Mouse (Mus musculus): ENCODE measurements around the gene Batf. TPM values are rescaled to one million over a fixed set of nuclear protein-coding genes. Genes with fewer than 3 reads are reported as not detected.

The Batf gene
- polyA plus RNA-seq, 1 experiment: 11.7 TPM

DNA sequence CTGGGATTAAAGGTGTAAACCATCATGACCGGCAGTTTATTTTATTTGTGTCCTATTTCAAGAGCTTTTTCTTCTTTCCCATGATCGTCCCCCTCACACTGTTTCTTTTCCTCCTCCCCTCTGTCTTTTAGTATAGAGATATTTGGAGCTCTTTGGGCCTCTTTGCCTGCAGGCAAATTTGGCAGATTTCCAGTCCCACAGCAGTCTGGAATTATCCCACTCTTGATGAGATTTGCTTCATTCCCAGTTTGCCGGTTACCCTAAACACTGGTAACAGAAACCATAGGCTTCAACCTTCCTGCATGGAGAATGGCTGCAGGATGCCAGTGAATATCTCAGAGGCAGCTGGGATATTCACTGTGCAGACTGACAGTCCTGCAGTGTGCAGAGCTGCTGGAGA, 17.8 kb upstream of the Batf start:
- WGBS: 72% methylated on average over 3 of the region's 3 CpGs
- no peak for TF ChIP-seq CTCF (IDR thresholded peaks at IDR 0.05; ENCODE audit: control insufficient read depth, insufficient read depth, low read length)
- no peak for TF ChIP-seq POLR2A (IDR thresholded peaks at IDR 0.05; ENCODE audit: borderline replicate concordance, control insufficient read depth, low read depth, low read length)
- no peak overlapping the region for H3K4me3 ChIP-seq (replicated peaks; ENCODE audit: control insufficient read depth, low read depth, low read length)
- no peak overlapping the region for H3K27ac ChIP-seq (ENCODE audit: control insufficient read depth, insufficient read depth, low read depth, low read length, poor library complexity)
- no peaks in the 10 kb centered on the region; the same call in 1 of the 2 replicates for H3K4me1 ChIP-seq (ENCODE audit: control insufficient read depth, insufficient read depth, low read length)

DNA sequence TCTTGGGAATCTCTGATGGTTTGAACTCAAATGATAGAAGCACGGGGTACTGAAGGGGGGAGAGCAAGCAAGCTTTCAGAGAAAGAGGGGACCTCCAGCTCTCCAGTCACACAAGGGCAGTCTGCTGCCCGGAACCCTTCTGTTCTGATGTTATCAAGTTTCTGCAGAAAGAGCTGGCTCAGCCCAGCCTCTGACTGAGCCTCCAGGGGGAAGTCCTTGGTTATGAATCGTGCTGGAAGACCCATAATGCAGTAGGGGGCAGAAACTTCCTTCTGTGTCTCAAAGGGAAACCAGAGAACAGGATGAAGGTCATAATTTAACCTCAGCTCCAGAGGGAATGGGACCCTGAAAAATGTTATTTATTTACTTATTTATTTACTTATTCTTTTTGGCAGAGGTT, 16.4 kb upstream of the Batf start:
- 5% methylated on average over 3 of the region's 3 CpGs for WGBS
- Histone ChIP-seq H3K4me1 (ENCODE audit: control insufficient read depth, insufficient read depth, low read length) (no peaks in the 10 kb centered on the region; the same call in 1 of the 2 replicates), H3K4me3 (replicated peaks; ENCODE audit: control insufficient read depth, low read depth, low read length) (no peak overlapping the region), H3K27ac (ENCODE audit: control insufficient read depth, insufficient read depth, low read depth, low read length, poor library complexity) (no peak overlapping the region)
- TF ChIP-seq CTCF (IDR thresholded peaks at IDR 0.05; ENCODE audit: control insufficient read depth, insufficient read depth, low read length) (no peak), POLR2A (IDR thresholded peaks at IDR 0.05; ENCODE audit: borderline replicate concordance, control insufficient read depth, low read depth, low read length) (no peak)

DNA sequence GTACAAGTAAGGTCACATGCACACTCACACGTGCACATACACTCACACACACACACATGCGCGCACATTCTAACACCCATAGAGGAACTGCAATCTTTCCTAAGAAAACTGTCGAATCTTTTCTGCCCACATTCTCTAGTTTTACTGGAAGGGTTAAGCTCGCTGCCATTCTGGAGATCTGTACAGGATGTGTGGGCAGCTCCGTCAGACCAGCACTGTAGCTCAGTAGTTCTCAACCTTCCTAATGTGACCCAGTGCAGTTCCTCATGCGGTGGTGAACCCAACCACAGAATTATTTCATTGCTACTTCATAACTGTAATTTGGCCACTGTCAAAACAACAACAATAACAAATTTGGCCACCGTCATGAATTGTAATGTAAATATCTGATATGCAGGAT, 12.6 kb upstream of the Batf start:
- no peak for TF ChIP-seq CTCF (IDR thresholded peaks at IDR 0.05; ENCODE audit: control insufficient read depth, insufficient read depth, low read length)
- 11% methylated on average over 8 of the region's 8 CpGs for WGBS
- Histone ChIP-seq H3K4me1 (ENCODE audit: control insufficient read depth, insufficient read depth, low read length) (no peaks in the 10 kb centered on the region; the same call in 1 of the 2 replicates), H3K4me3 (replicated peaks; ENCODE audit: control insufficient read depth, low read depth, low read length) (no peak overlapping the region), H3K27ac (ENCODE audit: control insufficient read depth, insufficient read depth, low read depth, low read length, poor library complexity) (no peak overlapping the region)

DNA sequence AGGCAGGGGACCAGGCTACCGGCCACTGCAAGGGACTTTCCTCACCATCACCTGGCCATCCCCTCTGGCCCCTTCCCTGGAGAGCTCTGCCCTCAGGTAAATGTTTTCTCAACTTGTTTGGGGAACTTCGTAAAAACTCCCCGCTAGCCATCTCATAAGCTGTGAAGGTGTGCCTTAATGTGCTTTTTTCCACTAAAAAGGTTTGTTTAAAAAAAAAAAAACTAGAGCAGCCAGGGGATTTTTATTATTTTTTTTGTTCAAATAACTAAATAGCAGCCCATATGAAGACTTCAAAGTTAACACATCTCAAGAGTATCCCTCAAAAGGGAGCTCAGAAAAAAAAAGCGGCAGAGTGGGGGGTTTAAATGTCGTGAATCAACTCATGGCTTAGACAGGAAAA, 7.4 kb upstream of the Batf start:
- no peak overlapping the region for H3K27ac ChIP-seq (ENCODE audit: control insufficient read depth, insufficient read depth, low read depth, low read length, poor library complexity)
- no peak for TF ChIP-seq CTCF (IDR thresholded peaks at IDR 0.05; ENCODE audit: control insufficient read depth, insufficient read depth, low read length)
- TF ChIP-seq POLR2A (IDR thresholded peaks at IDR 0.05; ENCODE audit: borderline replicate concordance, control insufficient read depth, low read depth, low read length): no peak
- 75% methylated on average over 5 of the region's 5 CpGs for WGBS

DNA sequence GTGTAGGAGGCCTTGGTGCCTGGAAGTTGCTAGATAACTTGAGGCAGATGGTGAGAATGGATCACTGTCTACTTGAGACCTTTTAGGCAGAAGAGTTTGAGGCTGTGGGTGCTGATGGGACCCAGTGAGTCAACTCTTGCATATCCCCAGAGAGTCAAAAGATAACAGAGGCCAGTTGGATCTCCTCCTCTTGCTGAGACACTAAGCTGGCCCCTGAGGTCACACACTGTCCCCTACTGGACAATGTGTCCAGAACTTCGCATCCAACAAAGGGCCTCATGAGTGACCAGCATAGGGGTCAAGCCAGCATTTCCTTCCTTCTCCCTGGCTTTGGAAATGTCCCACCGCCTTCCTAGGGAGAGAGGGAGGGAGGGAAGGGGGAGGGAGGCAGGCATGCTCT, 6.7 kb upstream of the Batf start:
- TF ChIP-seq CTCF (IDR thresholded peaks at IDR 0.05; ENCODE audit: control insufficient read depth, insufficient read depth, low read length) (no peak), POLR2A (IDR thresholded peaks at IDR 0.05; ENCODE audit: borderline replicate concordance, control insufficient read depth, low read depth, low read length) (no peak)
- 64% methylated on average over 2 of the region's 2 CpGs for WGBS
- H3K27ac ChIP-seq (ENCODE audit: control insufficient read depth, insufficient read depth, low read depth, low read length, poor library complexity): no peak overlapping the region
- no peak overlapping the region for H3K4me3 ChIP-seq (replicated peaks; ENCODE audit: control insufficient read depth, low read depth, low read length)
- H3K4me1 ChIP-seq (ENCODE audit: control insufficient read depth, insufficient read depth, low read length): no peaks in the 10 kb centered on the region

More for the DNA sequence above, 7.4 kb upstream of the Batf start:
- Histone ChIP-seq H3K4me3 (replicated peaks; ENCODE audit: control insufficient read depth, low read depth, low read length) (no peak overlapping the region), H3K4me1 (ENCODE audit: control insufficient read depth, insufficient read depth, low read length) (no peaks in the 10 kb centered on the region)

DNA sequence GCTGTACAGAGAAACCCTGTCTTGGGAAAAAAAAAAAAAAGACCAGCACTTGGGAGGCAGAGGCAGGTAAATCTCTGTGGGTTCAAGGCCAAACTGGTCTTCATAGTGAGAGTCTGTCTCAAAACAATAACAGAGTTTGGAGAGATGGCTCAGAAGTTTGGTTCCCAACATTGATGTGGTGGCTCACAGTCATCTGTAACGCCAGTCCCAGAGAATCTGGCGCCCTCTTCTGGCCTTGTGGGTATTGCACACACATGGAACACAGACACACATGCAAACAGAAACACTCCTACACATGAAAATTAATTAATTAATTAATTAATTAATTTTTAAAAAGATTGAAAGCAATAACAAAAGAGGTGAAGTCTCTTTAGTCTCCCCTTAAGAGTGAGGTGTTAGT, 4.1 kb upstream of the Batf start:
- TF ChIP-seq CTCF (IDR thresholded peaks at IDR 0.05; ENCODE audit: control insufficient read depth, insufficient read depth, low read length) (peak; percentile 42; the same call in 1 of the 2 replicates), POLR2A (IDR thresholded peaks at IDR 0.05; ENCODE audit: borderline replicate concordance, control insufficient read depth, low read depth, low read length) (no peak)
- Histone ChIP-seq H3K27ac (ENCODE audit: control insufficient read depth, insufficient read depth, low read depth, low read length, poor library complexity) (no peak overlapping the region), H3K4me1 (ENCODE audit: control insufficient read depth, insufficient read depth, low read length) (no peaks in the 10 kb centered on the region), H3K4me3 (replicated peaks; ENCODE audit: control insufficient read depth, low read depth, low read length) (no peak overlapping the region)
- WGBS: 56% methylated on average over 2 of the region's 2 CpGs

DNA sequence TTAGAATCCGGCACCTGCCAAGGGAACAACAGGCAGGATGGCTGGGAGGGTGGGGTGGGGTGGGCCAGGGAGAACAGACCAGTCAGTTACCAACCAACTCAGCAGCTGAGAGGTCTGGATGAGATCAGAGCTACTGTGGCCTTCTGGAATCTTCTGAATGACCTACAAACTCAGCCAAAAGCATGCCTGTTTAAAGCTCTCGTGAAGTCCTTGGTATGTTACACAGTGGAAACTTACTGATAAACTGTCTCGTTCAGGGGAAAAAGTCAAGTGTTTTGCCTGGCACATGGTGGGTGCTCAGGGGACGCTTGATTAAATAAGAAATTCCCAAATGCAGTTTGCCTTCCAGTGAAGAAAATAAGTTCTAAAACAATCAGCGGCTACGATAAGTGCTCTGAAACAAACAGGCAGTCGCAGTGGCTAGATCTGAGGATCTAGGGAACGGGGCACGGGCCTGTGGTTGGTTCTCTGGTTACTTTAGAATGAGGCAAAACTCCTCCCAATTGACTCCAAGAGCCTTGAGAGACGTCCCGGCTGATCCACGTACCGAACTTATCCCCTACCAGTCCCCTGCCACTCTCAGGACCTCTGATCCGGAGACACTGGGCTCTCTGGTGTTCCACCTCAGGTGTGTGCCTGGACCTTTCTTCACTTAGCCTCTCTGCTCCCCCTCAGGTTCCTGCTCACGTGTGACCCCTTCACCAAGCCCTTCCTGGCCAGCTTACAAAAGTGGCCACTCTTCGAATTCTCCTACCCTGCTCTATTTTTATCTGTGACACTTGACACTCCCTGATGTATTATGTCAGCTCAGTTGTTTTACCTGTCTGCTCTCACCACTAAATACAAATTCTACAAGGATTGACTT, 1.8 kb upstream of the Batf start:
- WGBS: 84% methylated on average over 16 of the region's 16 CpGs
- H3K4me1 ChIP-seq (ENCODE audit: control insufficient read depth, insufficient read depth, low read length): no peaks in the 10 kb centered on the region; the same call in 1 of the 2 replicates
- H3K27ac ChIP-seq (ENCODE audit: control insufficient read depth, insufficient read depth, low read depth, low read length, poor library complexity): no peak overlapping the region
- TF ChIP-seq POLR2A (IDR thresholded peaks at IDR 0.05; ENCODE audit: borderline replicate concordance, control insufficient read depth, low read depth, low read length) (no peak), CTCF (IDR thresholded peaks at IDR 0.05; ENCODE audit: control insufficient read depth, insufficient read depth, low read length) (no peak)
- no peak overlapping the region for H3K4me3 ChIP-seq (replicated peaks; ENCODE audit: control insufficient read depth, low read depth, low read length)

DNA sequence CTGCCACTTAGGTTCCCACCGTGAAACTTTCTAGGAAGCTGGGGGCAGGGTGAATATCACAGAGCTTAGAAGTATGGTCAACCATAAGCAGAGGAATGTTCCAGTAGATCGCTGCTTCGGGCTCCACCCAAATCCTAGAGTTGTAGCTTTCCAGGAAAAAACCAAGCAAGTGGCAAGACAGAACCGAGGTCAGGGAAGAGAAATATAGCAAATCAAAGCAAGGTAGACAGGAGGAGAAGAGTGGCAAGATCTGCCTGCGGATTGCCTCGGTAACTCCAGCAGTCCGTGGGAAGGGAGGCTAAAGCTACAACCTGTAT, 706 bp downstream of the Batf start:
- no peaks in the 10 kb centered on the region; the same call in 1 of the 2 replicates for H3K4me1 ChIP-seq (ENCODE audit: control insufficient read depth, insufficient read depth, low read length)
- WGBS: 8% methylated on average over 7 of the region's 7 CpGs
- no peak for TF ChIP-seq POLR2A (IDR thresholded peaks at IDR 0.05; ENCODE audit: borderline replicate concordance, control insufficient read depth, low read depth, low read length)
- H3K27ac ChIP-seq (ENCODE audit: control insufficient read depth, insufficient read depth, low read depth, low read length, poor library complexity): no peak overlapping the region
- H3K4me3 ChIP-seq (replicated peaks; ENCODE audit: control insufficient read depth, low read depth, low read length): peak overlapping the region; percentile 76

DNA sequence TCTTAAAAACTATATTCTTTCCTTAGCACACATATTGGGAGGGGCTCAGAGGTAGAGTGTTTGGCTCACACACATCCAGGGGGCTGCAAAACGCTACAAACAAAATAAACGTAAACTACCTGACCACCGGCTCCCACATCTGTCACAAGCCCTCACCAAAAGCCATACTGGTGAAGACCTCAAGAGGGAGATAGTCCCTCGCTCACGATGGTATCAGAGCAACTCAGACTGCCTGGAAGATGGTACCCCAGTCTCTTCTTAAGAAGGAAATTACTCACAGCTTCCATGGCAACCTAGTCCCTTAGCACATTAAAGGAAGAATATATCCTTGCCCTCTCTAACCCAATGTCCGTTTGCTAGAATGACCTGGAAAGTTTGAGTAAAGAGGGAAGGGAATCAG, 1.4 kb downstream of the Batf start:
- TF ChIP-seq CTCF (IDR thresholded peaks at IDR 0.05; ENCODE audit: control insufficient read depth, insufficient read depth, low read length) (peak; percentile 35; the same call in 1 of the 2 replicates), POLR2A (IDR thresholded peaks at IDR 0.05; ENCODE audit: borderline replicate concordance, control insufficient read depth, low read depth, low read length) (no peak)
- 26% methylated on average over 6 of the region's 6 CpGs for WGBS

More for the DNA sequence above, 1.4 kb downstream of the Batf start:
- no peak overlapping the region for H3K4me3 ChIP-seq (replicated peaks; ENCODE audit: control insufficient read depth, low read depth, low read length)
- H3K27ac ChIP-seq (ENCODE audit: control insufficient read depth, insufficient read depth, low read depth, low read length, poor library complexity): no peak overlapping the region
- no peaks in the 10 kb centered on the region; the same call in 1 of the 2 replicates for H3K4me1 ChIP-seq (ENCODE audit: control insufficient read depth, insufficient read depth, low read length)

All from bone marrow, adult 2 months (tissue).